Mouse (Mus musculus) C2C12 (cell line): ENCODE data around the gene Tmem50a.

ENCODE experiments used
- CEBPB ChIP-seq: IDR thresholded peaks from one replicate; pipeline ENCODE4 v1.6.1; 2011; ENCODE audit warnings: low read depth, mild to moderate bottlenecking, control low read depth, moderate library complexity
- CTCF ChIP-seq: IDR thresholded peaks from one replicate; pipeline ENCODE4 v1.5.1; 2011; ENCODE audit not compliant: control insufficient read depth, insufficient read depth, insufficient read length
- USF1 ChIP-seq: IDR thresholded peaks from one replicate; pipeline ENCODE4 v1.6.1; 2011; ENCODE audit warnings: low read depth, mild to moderate bottlenecking, control low read depth, moderate library complexity

DNA sequence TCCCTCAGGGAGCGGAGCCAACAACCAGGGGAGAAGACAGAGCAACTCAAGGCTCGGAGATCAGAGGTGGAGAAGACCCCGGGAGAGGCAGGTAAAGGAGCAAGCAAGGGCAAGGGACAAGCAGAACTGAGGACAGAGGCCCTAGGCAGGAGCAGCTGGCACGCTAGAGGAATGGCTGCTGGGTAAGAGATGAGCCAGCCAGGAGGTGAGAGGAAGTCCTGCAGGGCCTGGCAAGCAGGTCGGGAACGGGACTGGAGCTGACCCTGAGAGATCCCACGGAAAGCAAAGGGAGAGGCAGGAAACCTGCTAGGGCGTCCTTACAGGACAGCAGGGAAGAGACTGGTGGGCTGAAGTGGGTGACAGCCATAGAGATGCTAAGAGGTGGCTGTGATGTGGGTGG, 13.7 kb downstream of the Tmem50a start:
- no peak for TF ChIP-seq CEBPB
- no peak for TF ChIP-seq CTCF
- TF ChIP-seq USF1: no peak
